Mouse (Mus musculus) intestine, embryonic 16.5 days (tissue): ENCODE measurements around the gene Rin1. TPM values are rescaled to one million over a fixed set of nuclear protein-coding genes. Genes with fewer than 3 reads are reported as not detected.

Source experiments
- ATAC-seq: fragments of 200-750 bp; cut with Nextera tagmentation; 2 replicates; pipeline ENCODE4 v1.8.0; 2017; ENCODE audit warnings: moderate TSS enrichment, moderate library complexity
- H3K27ac ChIP-seq: fragments of 300-500 bp; sonication (generic); 2 replicates; pipeline ENCODE4 v1.5.1; 2014; ENCODE audit warnings: mild to moderate bottlenecking, low read length
- H3K27me3 ChIP-seq: fragments of 300-500 bp; sonication (generic); replicated peaks from 2 replicates; pipeline ENCODE4 v1.6.1; 2014; ENCODE audit warnings: low read length, control low read depth, mixed read lengths; ENCODE audit not compliant: control insufficient read depth, insufficient read depth
- H3K36me3 ChIP-seq: fragments of 300-500 bp; sonication (generic); 2 replicates; pipeline ENCODE4 v1.6.1; 2014; ENCODE audit warnings: low read length, control low read depth; ENCODE audit not compliant: control insufficient read depth, insufficient read depth
- H3K4me1 ChIP-seq: fragments of 300-500 bp; sonication (generic); 2 replicates; pipeline ENCODE4 v1.6.1; 2014; ENCODE audit warnings: low read length, control low read depth, mixed read lengths; ENCODE audit not compliant: control insufficient read depth, insufficient read depth
- H3K4me2 ChIP-seq: fragments of 300-500 bp; sonication (generic); 2 replicates; pipeline ENCODE4 v1.6.1; 2014; ENCODE audit warnings: low read depth, low read length, control low read depth
- H3K4me3 ChIP-seq: fragments of 300-500 bp; sonication (generic); 2 replicates; pipeline ENCODE4 v1.5.1; 2014; ENCODE audit warnings: mild to moderate bottlenecking, low read length
- H3K9ac ChIP-seq: fragments of 300-500 bp; sonication (generic); 2 replicates; pipeline ENCODE4 v1.6.1; 2014; ENCODE audit warnings: low read depth, low read length
- H3K9me3 ChIP-seq: fragments of 300-500 bp; sonication (generic); 2 replicates; pipeline ENCODE4 v1.6.1; 2016; ENCODE audit warnings: low read length, control low read depth; ENCODE audit not compliant: control insufficient read depth
- WGBS: fragments of 180-500 bp; shearing (Covaris S2); extraction: QIAGEN DNeasy Blood & Tissue Kit; methylation state at CpG from one replicate; pipeline ENCODE4 v1.1.7; 2014; 5-methylcytosine and 5-hydroxymethylcytosine counted together
- polyA plus RNA-seq: library from polyadenylated mRNA; unstranded; fragments of >200 nt; fragmentation: Nextera tagmentation; extraction: Ambion mirVana; gene quantifications from 2 replicates; pipeline ENCODE4 v1.2.1, GENCODE M21; 2015

The Rin1 gene
- polyA plus RNA-seq, 1 experiment from 2014 or later = 2.8 TPM

- no peaks in the 10 kb centered on the region for H3K36me3 ChIP-seq
- H3K9ac ChIP-seq = peak overlapping the region; percentile 58
- H3K27me3 ChIP-seq = peaks cover 23% of the 10 kb centered on the region; the same call in 1 of the 2 replicates
- no peaks in the 10 kb centered on the region; the same call in 1 of the 2 replicates for H3K9me3 ChIP-seq
- peak overlapping the region; percentile 63 for H3K4me3 ChIP-seq
- WGBS = 1% methylated on average over 40 of the region's 40 CpGs
- peak overlapping the region; percentile 67 for H3K4me2 ChIP-seq
- peak overlapping the region; percentile 85 for H3K27ac ChIP-seq
- peaks cover 58% of the 10 kb centered on the region for H3K4me1 ChIP-seq
- peak; percentile 85 for ATAC-seq
Observed at GRCm38 (mm10) chr19:5071545-5072369, 21.5 kb downstream of the Rin1 start.

- peak; percentile 48 for ATAC-seq
- H3K4me3 ChIP-seq = peak overlapping the region; percentile 63
- peaks cover 16% of the 10 kb centered on the region; the same call in 1 of the 2 replicates for H3K27me3 ChIP-seq
- H3K4me1 ChIP-seq = peaks cover 51% of the 10 kb centered on the region
- no peaks in the 10 kb centered on the region for H3K36me3 ChIP-seq
- peak overlapping the region; percentile 63 for H3K27ac ChIP-seq
- WGBS = 3% methylated on average over 20 of the region's 20 CpGs
- peak overlapping the region; percentile 14 for H3K9ac ChIP-seq
- H3K4me2 ChIP-seq = peak overlapping the region; percentile 67
- no peaks in the 10 kb centered on the region; the same call in 1 of the 2 replicates for H3K9me3 ChIP-seq
Observed at GRCm38 (mm10) chr19:5072389-5073019, 22.2 kb downstream of the Rin1 start.

GRCm38 (mm10) chr19:5073028-5073427 is 22.7 kb downstream of the Rin1 start:
- Histone ChIP-seq H3K27me3 (peaks cover 15% of the 10 kb centered on the region; the same call in 1 of the 2 replicates), H3K36me3 (no peaks in the 10 kb centered on the region), H3K27ac (peak overlapping the region; percentile 63; the same call in 1 of the 2 replicates), H3K9me3 (no peaks in the 10 kb centered on the region; the same call in 1 of the 2 replicates), H3K4me2 (peak overlapping the region; percentile 67), H3K4me1 (peaks cover 45% of the 10 kb centered on the region), H3K4me3 (peak overlapping the region; percentile 63), H3K9ac (no peak overlapping the region)
- peak; percentile 9; the same call in 1 of the 2 replicates for ATAC-seq
- 1% methylated on average over 15 of the region's 15 CpGs for WGBS

DNA sequence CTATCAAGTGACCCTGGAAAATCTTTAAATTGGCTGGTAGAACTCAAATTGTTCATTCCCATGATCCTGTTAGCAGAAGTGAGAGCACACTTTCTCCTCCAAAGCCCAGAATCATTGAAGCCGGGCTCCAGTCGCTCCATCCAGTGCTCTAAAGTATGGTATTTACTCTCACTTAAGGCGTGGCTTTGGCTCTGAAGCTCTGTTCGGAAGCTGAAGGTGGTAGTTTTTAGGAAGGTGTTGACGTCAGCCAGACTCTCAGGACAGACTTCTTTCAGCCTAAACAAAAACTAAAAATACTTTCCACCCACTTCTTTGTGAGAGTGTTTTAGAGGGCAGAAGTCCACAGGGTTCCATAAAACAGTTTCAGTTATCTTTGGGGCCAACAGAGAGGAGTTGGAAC is 23.2 kb downstream of the Rin1 start:
- no peaks in the 10 kb centered on the region for H3K36me3 ChIP-seq
- peaks cover 11% of the 10 kb centered on the region; the same call in 1 of the 2 replicates for H3K27me3 ChIP-seq
- 24% methylated on average over 5 of the region's 5 CpGs for WGBS
- H3K9ac ChIP-seq = no peak overlapping the region
- H3K4me1 ChIP-seq = peaks cover 40% of the 10 kb centered on the region
- no peak overlapping the region for H3K4me3 ChIP-seq
- H3K27ac ChIP-seq = no peak overlapping the region
- no peaks in the 10 kb centered on the region; the same call in 1 of the 2 replicates for H3K9me3 ChIP-seq
- ATAC-seq = no peak
- H3K4me2 ChIP-seq = no peak overlapping the region

DNA sequence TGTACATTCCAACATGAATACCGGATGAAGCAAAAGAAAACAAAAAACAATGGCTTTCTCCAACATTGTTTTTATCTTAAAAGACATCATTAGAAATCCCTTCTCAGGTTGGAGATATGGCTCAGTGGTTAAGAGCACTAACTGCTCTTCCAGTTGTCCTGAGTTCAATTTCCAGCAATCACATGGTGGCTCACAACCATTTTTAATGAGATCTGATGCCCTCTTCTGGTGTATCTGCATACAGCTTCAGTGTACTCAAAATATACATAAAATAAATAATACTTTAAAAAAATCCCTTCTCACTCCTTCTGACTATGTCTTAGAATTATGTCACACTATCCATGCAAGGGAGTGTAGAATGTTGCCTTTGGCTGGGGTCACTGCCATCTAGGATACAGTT is 29.0 kb downstream of the Rin1 start:
- ATAC-seq = no peak
- Histone ChIP-seq H3K4me2 (no peak overlapping the region), H3K4me1 (no peaks in the 10 kb centered on the region), H3K27me3 (peaks cover 39% of the 10 kb centered on the region), H3K9ac (no peak overlapping the region), H3K27ac (no peak overlapping the region), H3K9me3 (no peaks in the 10 kb centered on the region; the same call in 1 of the 2 replicates), H3K4me3 (no peak overlapping the region), H3K36me3 (no peaks in the 10 kb centered on the region)
- 80% methylated on average over 1 of the region's 1 CpGs for WGBS

- 60% methylated on average over 18 of the region's 18 CpGs for WGBS
- H3K27me3 ChIP-seq = peaks cover 61% of the 10 kb centered on the region
- ATAC-seq = no peak
- no peak overlapping the region for H3K27ac ChIP-seq
- peaks cover 7% of the 10 kb centered on the region for H3K4me1 ChIP-seq
- H3K4me3 ChIP-seq = no peak overlapping the region
- H3K9me3 ChIP-seq = no peaks in the 10 kb centered on the region
- H3K36me3 ChIP-seq = no peaks in the 10 kb centered on the region
- H3K4me2 ChIP-seq = no peak overlapping the region
- H3K9ac ChIP-seq = no peak overlapping the region
Observed at GRCm38 (mm10) chr19:5082005-5082404, 31.7 kb downstream of the Rin1 start.

DNA sequence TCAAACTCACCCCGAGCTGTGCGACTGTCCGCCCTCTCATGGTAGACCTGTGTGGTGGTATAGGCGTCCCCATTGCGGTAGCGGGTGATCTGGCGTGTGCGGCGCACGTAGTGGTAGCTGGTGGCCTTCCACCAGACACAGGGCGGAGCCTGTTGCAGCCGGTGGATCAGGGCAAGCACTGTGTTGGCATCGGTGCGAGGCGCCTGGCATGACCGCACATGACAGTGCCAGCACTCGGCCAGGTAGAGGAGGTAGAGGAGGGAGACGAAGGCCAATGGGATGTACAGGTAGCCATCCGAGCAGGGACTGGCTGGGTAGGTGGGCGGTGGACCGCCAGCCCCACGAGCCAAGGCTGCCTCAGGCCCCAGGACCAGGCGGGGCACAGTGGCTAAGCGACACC is 32.3 kb downstream of the Rin1 start:
- H3K4me2 ChIP-seq = no peak overlapping the region
- ATAC-seq = no peak
- peaks cover 9% of the 10 kb centered on the region for H3K4me1 ChIP-seq
- H3K9ac ChIP-seq = no peak overlapping the region
- H3K27ac ChIP-seq = no peak overlapping the region
- H3K4me3 ChIP-seq = no peak overlapping the region
- H3K9me3 ChIP-seq = no peaks in the 10 kb centered on the region
- 62% methylated on average over 24 of the region's 24 CpGs for WGBS
- peaks cover 61% of the 10 kb centered on the region for H3K27me3 ChIP-seq
- H3K36me3 ChIP-seq = no peaks in the 10 kb centered on the region

DNA sequence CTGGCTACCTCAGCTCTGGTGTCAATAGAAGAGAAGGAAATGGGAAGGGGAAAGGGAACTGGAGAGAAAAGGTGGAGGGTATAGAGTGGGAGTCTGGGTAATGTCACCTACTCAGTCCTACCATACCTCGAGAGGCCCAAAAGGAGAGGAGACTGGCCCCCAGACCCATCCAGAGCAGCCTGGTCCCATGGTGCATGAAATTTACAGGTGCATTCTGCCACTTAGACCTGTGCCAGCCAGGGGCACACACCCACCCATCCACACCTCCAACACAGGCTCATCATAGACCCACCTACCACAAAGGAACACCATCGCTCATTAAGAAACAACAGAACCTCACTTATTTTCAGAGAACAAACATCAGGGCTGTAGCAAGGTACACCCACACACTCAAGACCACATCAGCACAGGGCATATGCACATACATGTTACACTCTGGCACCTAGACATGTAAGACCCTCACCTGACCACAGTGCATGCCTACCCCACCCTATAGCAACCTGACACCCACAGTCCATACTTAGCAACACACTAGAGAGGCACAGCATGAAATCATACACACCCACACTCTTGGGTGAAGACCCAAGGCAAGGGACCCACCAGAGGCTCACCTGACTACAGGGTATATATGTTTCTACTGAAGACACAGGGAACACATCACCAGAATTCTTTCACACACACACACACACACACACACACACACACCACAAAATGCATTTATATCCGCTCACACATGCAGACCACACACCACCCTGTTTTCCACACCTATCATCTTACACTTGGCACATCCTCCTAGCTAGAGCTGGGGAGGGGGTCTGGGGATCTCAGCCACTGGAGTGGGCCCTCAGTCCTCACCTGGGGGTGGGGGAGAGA is 33.9 kb downstream of the Rin1 start:
- peaks cover 14% of the 10 kb centered on the region for H3K4me1 ChIP-seq
- 56% methylated on average over 3 of the region's 3 CpGs for WGBS
- peaks cover 61% of the 10 kb centered on the region for H3K27me3 ChIP-seq
- no peak for ATAC-seq
- H3K36me3 ChIP-seq = no peaks in the 10 kb centered on the region
- H3K9ac ChIP-seq = peak overlapping the region; percentile 48; the same call in 1 of the 2 replicates
- no peak overlapping the region for H3K27ac ChIP-seq
- H3K9me3 ChIP-seq = no peaks in the 10 kb centered on the region
- 0 out of 2 replicates have a peak overlapping the region, but pooled peaks have one; percentile 91 for H3K4me2 ChIP-seq
- peak overlapping the region; percentile 56 for H3K4me3 ChIP-seq

GRCm38 (mm10) chr19:5084834-5085144 is 34.5 kb downstream of the Rin1 start:
- Histone ChIP-seq H3K9me3 (no peaks in the 10 kb centered on the region), H3K27ac (no peak overlapping the region), H3K4me1 (peaks cover 17% of the 10 kb centered on the region), H3K9ac (peak overlapping the region; percentile 48), H3K4me2 (peak overlapping the region; percentile 91), H3K4me3 (peak overlapping the region; percentile 56), H3K27me3 (peaks cover 60% of the 10 kb centered on the region), H3K36me3 (no peaks in the 10 kb centered on the region)
- ATAC-seq = no peak
- WGBS = under 1% methylated on average over 15 of the region's 15 CpGs
